Mouse (Mus musculus): ENCODE measurements around the gene A730071L15Rik.

A730071L15Rik gene

GRCm38 (mm10) chr11:6184202-6184935, 15.5 kb upstream of the A730071L15Rik start:
- DNase-seq: no peak

- DNase-seq: no peak
Measured at GRCm38 (mm10) chr11:6187399-6187798, 12.4 kb upstream of the A730071L15Rik start.

- peak; percentile 95 to 98 for DNase-seq
Measured at GRCm38 (mm10) chr11:6187878-6188277, 12.0 kb upstream of the A730071L15Rik start.

GRCm38 (mm10) chr11:6196780-6197179, 3.0 kb upstream of the A730071L15Rik start:
- DNase-seq: no peak

GRCm38 (mm10) chr11:6198449-6198848, 1.4 kb upstream of the A730071L15Rik start:
- no peak for DNase-seq

GRCm38 (mm10) chr11:6200087-6200569, 299 bp downstream of the A730071L15Rik start, which contains the start of gene Nudcd3:
TSS of gene Nudcd3 (minus strand) at chr11:6200415.
- DNase-seq: peak; percentile 88 to 91

GRCm38 (mm10) chr11:6200570-6200969, 741 bp downstream of the A730071L15Rik start:
- no peak for DNase-seq

GRCm38 (mm10) chr11:6207090-6207489, 7.3 kb downstream of the A730071L15Rik start:
- no peak for DNase-seq

GRCm38 (mm10) chr11:6208158-6208557, 8.3 kb downstream of the A730071L15Rik start:
- DNase-seq: no peak

- no peak for DNase-seq
Measured at GRCm38 (mm10) chr11:6216834-6217233, 17.0 kb downstream of the A730071L15Rik start.

GRCm38 (mm10) chr11:6218189-6218896, 18.5 kb downstream of the A730071L15Rik start:
- DNase-seq: no peak

- no peak for DNase-seq
Measured at GRCm38 (mm10) chr11:6219967-6220366, 20.1 kb downstream of the A730071L15Rik start.

- no peak for DNase-seq
Measured at GRCm38 (mm10) chr11:6222187-6222586, 22.4 kb downstream of the A730071L15Rik start.

- no peak for DNase-seq
Measured at GRCm38 (mm10) chr11:6224541-6225229, 24.9 kb downstream of the A730071L15Rik start.

GRCm38 (mm10) chr11:6230012-6230411, 30.2 kb downstream of the A730071L15Rik start, which contains the start of gene Npc1l1:
TSS of gene Npc1l1 (minus strand) at chr11:6230143.
- DNase-seq: no peak

- no peak for DNase-seq
Measured at GRCm38 (mm10) chr11:6233025-6233424, 33.2 kb downstream of the A730071L15Rik start.

- no peak for DNase-seq
Measured at GRCm38 (mm10) chr11:6244707-6245106, 44.9 kb downstream of the A730071L15Rik start.
